Mouse (Mus musculus): ENCODE results near the gene Nln.
A peak's percentile ranks its signal among the peaks of the same experiment; 100 is the strongest.

DNA sequence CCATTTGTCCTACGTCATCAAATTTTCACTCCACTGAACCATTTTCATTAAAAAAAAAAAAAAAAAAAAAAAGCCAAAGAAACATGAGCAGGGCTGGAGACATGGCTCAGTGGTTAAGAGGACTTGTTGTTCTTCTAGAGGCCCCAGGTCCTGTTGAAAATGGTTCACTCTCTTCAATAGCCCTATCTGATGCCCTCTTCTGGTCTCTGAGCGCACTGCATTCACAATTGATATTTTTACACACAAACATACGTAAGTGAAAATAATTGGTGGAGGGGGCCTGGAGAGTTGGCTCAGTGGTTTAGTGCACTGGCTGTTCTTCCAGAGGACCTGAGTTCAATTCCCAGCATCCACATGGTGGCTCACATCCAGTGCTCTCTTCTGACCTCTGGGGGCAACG, 4.4 kb upstream of the Nln start:
- TF ChIP-seq TAL1 (IDR thresholded peaks at IDR 0.05; ENCODE audit: low read length) (no peak), EP300 (IDR thresholded peaks at IDR 0.05; ENCODE audit: low read depth in 1 of 2, low read length in 2 of 2) (no peak), POLR2A (IDR thresholded peaks at IDR 0.05; ENCODE audit: control insufficient read depth in 1 of 2, insufficient read depth in 1 of 2, low read depth in 1 of 2, low read length in 2 of 2, poor library complexity in 1 of 2) (no peak), BHLHE40 (IDR thresholded peaks at IDR 0.05; ENCODE audit: borderline replicate concordance, low read depth, low read length) (no peak), ELF1 (IDR thresholded peaks at IDR 0.05; ENCODE audit: low read depth, low read length) (no peak), CTCF (IDR thresholded peaks at IDR 0.05 in 2 of 3, conservative IDR thresholded peaks at IDR 0.05 in 1 of 3; ENCODE audit: control insufficient read depth in 1 of 3, insufficient read depth in 1 of 3, low read depth in 2 of 3, low read length in 3 of 3, poor library complexity in 1 of 3, severe bottlenecking in 1 of 3) (peak; percentile 27 to 67 (median 56)), MAX (IDR thresholded peaks at IDR 0.05; ENCODE audit: low read length) (no peak), RAD21 (IDR thresholded peaks at IDR 0.05; ENCODE audit: low read depth, low read length) (peak; percentile 42), CHD2 (IDR thresholded peaks at IDR 0.05; ENCODE audit: low read length) (no peak), SIN3A (IDR thresholded peaks at IDR 0.05; ENCODE audit: low read length) (no peak), NELFE (IDR thresholded peaks at IDR 0.05; ENCODE audit: low read depth, low read length) (no peak)

All from MEL (cell line).